Mouse (Mus musculus) small intestine, adult 2 months (tissue): ENCODE data around the gene Lrch3. TPM values are rescaled to one million over a fixed set of nuclear protein-coding genes. Genes with fewer than 3 reads are reported as not detected.
"Not testable (repeated sequence)": the region's sequence is repeated elsewhere in the genome, so short reads cannot be mapped to it uniquely, and the experiment has no call there.

Source experiments
- H3K27ac ChIP-seq: fragments of 200-500 bp; 2 replicates; pipeline ENCODE4 v1.5.1; 2012; ENCODE audit warnings: low read depth, low read length, control low read depth, inconsistent platforms; ENCODE audit not compliant: insufficient read depth
- H3K27me3 ChIP-seq: fragments of 200-500 bp; 2 replicates; pipeline ENCODE4 v1.6.1; 2012; ENCODE audit warnings: mild to moderate bottlenecking, moderate library complexity, low read length, inconsistent platforms; ENCODE audit not compliant: control insufficient read depth, insufficient read depth
- H3K36me3 ChIP-seq: fragments of 200-500 bp; 2 replicates; pipeline ENCODE4 v1.6.1; 2012; ENCODE audit warnings: mild to moderate bottlenecking, low read length, control low read depth, inconsistent platforms; ENCODE audit not compliant: control insufficient read depth, insufficient read depth
- H3K4me1 ChIP-seq: fragments of 200-500 bp; 2 replicates; pipeline ENCODE4 v1.6.1; 2012; ENCODE audit warnings: low read length, inconsistent platforms, mixed read lengths; ENCODE audit not compliant: control insufficient read depth, insufficient read depth, insufficient read length
- H3K4me3 ChIP-seq: fragments of 200-500 bp; 2 replicates; pipeline ENCODE4 v1.5.1; 2012; ENCODE audit warnings: low read depth, mild to moderate bottlenecking, control low read depth, inconsistent platforms, low read length, moderate library complexity
- CTCF ChIP-seq: fragments of 200-500 bp; IDR thresholded peaks from 2 replicates; pipeline ENCODE4 v1.5.1; 2012; ENCODE audit warnings: low read depth, mild to moderate bottlenecking, control low read depth, inconsistent platforms, low read length, moderate library complexity, mixed read lengths; ENCODE audit not compliant: insufficient replicate concordance, insufficient read length; ENCODE audit errors: extremely low read depth
- POLR2A ChIP-seq: fragments of 200-500 bp; IDR thresholded peaks from 2 replicates; pipeline ENCODE4 v1.6.1; 2012; ENCODE audit warnings: low read depth, mild to moderate bottlenecking, control low read depth, inconsistent platforms, low read length, moderate library complexity
- WGBS: fragments of 180-500 bp; shearing (Covaris S2); methylation state at CpG from one replicate; pipeline ENCODE4 v1.1.7; 2018; 5-methylcytosine and 5-hydroxymethylcytosine counted together
- polyA plus RNA-seq: library from polyadenylated mRNA; depleted of rRNA; stranded (reverse); fragments of >200 nt; gene quantifications from 2 replicates; pipeline ENCODE4 v1.2.3, GENCODE M21; 2012

Gene Lrch3
- polyA plus RNA-seq, 1 experiment, result 12.7 TPM

DNA sequence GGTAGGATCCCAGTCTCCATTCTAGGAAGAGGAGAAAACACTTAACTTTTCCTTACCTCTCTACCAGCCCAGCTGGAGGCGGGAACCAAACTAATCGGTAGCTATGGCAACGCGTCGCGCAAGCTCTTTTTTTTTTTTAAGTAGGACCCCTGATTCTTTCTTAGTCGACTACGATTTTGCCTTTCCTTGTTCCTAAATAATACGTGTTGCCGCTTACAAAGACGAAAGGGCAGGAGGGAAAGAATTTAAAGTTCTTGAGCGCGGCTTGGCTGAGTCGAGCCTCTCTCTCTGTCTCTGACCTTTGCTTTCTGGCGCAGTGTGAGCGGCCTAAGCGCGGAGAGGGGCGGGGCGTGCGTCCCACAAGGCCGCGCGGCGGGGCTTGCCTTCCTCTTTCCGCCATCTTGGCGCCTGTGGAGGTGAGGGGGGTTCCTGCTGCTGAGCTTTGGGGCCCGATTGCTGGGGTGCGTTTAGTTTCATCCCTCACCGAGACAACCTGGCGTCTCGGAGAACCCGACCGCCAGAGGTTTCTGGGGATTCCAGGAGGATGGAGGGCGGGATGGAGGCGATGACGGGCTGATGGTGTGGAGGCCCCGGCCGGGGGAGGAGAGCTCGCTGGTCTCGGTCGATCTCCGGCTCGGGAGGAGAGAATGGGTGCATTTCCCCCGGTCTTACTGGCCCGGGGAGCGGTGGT is 142.3 kb downstream of the Lrch3 start, which contains the start of the genes Iqcg and Rpl35a:
Gene Iqcg (minus strand): TSS at position 124 of the 691 bp plus-strand sequence.
Gene Rpl35a (plus strand): TSS at position 359 of the 691 bp plus-strand sequence.
- H3K4me1 ChIP-seq, result peaks cover 9% of the 10 kb centered on the region; the same call in 1 of the 2 replicates
- TF ChIP-seq CTCF (no peak), POLR2A (peak; percentile 75; the same call in 1 of the 2 replicates)
- WGBS, result under 1% methylated on average over 47 of the region's 47 CpGs
- H3K27ac ChIP-seq, result peak within 1 kb of the TSS; percentile 94
- H3K36me3 ChIP-seq, result peaks cover 10% of the 10 kb centered on the region
- H3K4me3 ChIP-seq, result peak within 1 kb of the TSS; percentile 88
- no peaks in the 10 kb centered on the region for H3K27me3 ChIP-seq

GRCm38 (mm10) chr16:33056786-33057185 is 142.9 kb downstream of the Lrch3 start:
- under 1% methylated on average over 24 of the region's 24 CpGs for WGBS
- TF ChIP-seq CTCF (no peak), POLR2A (no peak)
- H3K27ac ChIP-seq, result peak overlapping the region; percentile 94
- peaks cover 9% of the 10 kb centered on the region; the same call in 1 of the 2 replicates for H3K4me1 ChIP-seq
- no peaks in the 10 kb centered on the region for H3K27me3 ChIP-seq
- H3K36me3 ChIP-seq, result peaks cover 10% of the 10 kb centered on the region
- H3K4me3 ChIP-seq, result peak overlapping the region; percentile 88

- Histone ChIP-seq H3K27me3 (no peaks in the 10 kb centered on the region), H3K4me3 (no peak overlapping the region), H3K4me1 (peaks cover 9% of the 10 kb centered on the region; the same call in 1 of the 2 replicates), H3K36me3 (peaks cover 10% of the 10 kb centered on the region), H3K27ac (no peak overlapping the region)
- WGBS, result 79% methylated on average over 16 of the region's 16 CpGs
- TF ChIP-seq CTCF (no peak), POLR2A (no peak)
Measured at GRCm38 (mm10) chr16:33058033-33058432, 144.1 kb downstream of the Lrch3 start.

DNA sequence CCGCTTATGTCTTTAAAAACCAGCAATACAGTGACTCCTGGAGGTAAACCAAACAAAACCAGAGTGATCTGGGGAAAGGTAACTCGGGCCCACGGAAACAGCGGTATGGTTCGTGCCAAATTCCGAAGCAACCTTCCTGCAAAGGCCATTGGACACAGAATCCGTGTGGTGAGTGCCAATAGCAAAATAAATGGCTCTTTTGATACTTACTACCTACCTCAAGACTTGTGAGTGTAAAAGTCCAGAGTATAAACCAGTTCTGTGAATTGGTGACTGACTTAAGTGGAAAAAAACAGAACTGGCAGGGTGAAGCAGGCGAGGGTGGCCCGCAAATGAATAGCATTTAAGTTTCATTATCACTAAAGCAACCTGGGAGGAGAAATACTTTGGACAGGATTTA is 144.8 kb downstream of the Lrch3 start:
- Histone ChIP-seq H3K4me1 (peaks cover 14% of the 10 kb centered on the region; the same call in 1 of the 2 replicates), H3K36me3 (peaks cover 10% of the 10 kb centered on the region)
- not testable (repeated sequence) for H3K4me3 ChIP-seq, H3K27me3 ChIP-seq, H3K27ac ChIP-seq
- 37% methylated on average over 9 of the region's 9 CpGs for WGBS

DNA sequence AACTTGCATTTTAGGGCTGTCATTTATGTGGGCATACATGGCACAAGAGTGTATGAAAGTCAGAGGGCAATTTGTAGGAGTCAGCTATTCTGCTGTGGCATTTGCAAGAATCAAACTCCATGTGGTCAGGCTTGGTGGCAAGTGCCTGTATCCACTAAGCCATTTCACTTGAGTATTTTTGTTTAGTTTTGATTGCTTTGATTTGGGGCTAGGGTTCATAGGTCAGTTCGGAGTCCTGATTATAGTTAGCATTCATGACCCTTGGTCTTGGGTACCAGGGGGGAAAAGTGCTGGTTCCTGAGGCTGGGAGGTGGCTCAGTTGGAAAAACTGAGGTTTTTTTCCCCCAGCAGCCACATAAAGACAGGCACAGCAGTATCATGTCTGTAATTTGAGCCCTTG is 145.6 kb downstream of the Lrch3 start:
- Histone ChIP-seq H3K27ac (peak overlapping the region; percentile 31; the same call in 1 of the 2 replicates), H3K36me3 (peaks cover 10% of the 10 kb centered on the region), H3K27me3 (no peaks in the 10 kb centered on the region), H3K4me3 (no peak overlapping the region), H3K4me1 (peaks cover 17% of the 10 kb centered on the region; the same call in 1 of the 2 replicates)
- 44% methylated on average over 1 of the region's 1 CpGs for WGBS
- TF ChIP-seq POLR2A (no peak), CTCF (no peak)

- no peak overlapping the region for H3K4me3 ChIP-seq
Measured at GRCm38 (mm10) chr16:33060926-33061325, 147.0 kb downstream of the Lrch3 start.

DNA sequence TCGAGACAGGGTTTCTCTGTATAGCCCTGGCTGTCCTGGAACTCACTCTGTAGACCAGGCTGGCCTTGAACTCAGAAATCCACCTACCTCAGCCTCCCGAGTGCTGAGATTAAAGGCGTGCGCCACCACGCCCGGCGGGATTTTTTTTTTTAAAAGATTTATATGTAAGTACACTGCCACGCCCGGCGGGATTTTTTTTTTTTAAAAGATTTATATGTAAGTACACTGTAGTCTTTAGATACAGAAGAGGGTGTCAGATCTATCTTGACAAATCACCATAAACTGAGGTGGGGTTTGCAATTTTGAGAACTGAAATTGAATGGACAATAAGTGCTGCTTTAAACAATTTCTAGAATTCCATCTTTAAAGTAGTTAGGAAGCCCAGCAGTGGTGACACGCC is 147.5 kb downstream of the Lrch3 start:
- Histone ChIP-seq H3K4me3 (no peak overlapping the region), H3K27me3 (no peaks in the 10 kb centered on the region), H3K4me1 (peaks cover 14% of the 10 kb centered on the region; the same call in 1 of the 2 replicates), H3K36me3 (peaks cover 10% of the 10 kb centered on the region), H3K27ac (peak overlapping the region; percentile 78; the same call in 1 of the 2 replicates)
- TF ChIP-seq POLR2A, result no peak
- TF ChIP-seq CTCF, result no peak
- WGBS, result 49% methylated on average over 11 of the region's 11 CpGs

More at GRCm38 (mm10) chr16:33060926-33061325, 147.0 kb downstream of the Lrch3 start:
- Histone ChIP-seq H3K36me3 (peaks cover 10% of the 10 kb centered on the region), H3K4me1 (peaks cover 14% of the 10 kb centered on the region; the same call in 1 of the 2 replicates), H3K27ac (no peak overlapping the region), H3K27me3 (no peaks in the 10 kb centered on the region)
- WGBS, result 89% methylated on average over 2 of the region's 2 CpGs
- TF ChIP-seq CTCF (no peak), POLR2A (no peak)
